18 mouse cellular contexts compared by ENCODE assay signal in the genomic region with DNA sequence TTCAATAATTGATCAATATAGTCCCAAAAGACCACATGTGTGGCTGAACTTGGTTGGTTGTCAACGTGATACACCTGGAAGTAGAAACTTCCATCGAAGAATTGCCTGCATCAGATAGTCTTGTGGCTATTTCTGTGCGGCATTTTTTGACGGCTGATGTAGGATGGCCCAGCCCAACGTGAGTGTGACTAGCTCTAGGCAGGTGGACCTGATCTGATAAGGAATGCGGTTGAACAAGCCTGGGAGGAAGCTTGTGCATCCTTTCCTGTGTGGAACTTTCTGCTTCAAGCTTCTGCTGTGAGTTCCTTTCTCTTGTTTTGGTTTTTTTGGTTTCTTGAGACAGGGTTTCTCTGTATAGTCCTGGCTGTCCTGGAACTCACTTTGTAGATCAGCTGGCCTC.
"Had no signal": no experiment of that assay in that cellular context is flagged by ENCODE, and none has a peak within 500 bp of the region (broad histone marks: within the 10 kb centered on the region; RNA-seq: fewer than 3 reads in every experiment).

No protein-coding gene starts in this region.

- H3K4me2 ChIP-seq: liver, embryonic 15.5 days; midbrain, embryonic 11.5 days; neural tube, embryonic 12.5 days; neural tube, embryonic 15.5 days had no signal

- DNase-seq: kidney, adult 2 months; kidney, postnatal 25 days; lung, adult 2 months; lung, postnatal 14 days; midbrain, embryonic 14.5 days; right cerebral cortex, adult 18-20 months; right cerebral cortex, postnatal 14 days; right cerebral cortex, postnatal 4 days; thymus, postnatal 25 days had no signal

- H3K4me3 ChIP-seq: liver, embryonic 15.5 days; megakaryocyte, embryonic 14.5 days; neural tube, embryonic 12.5 days; neural tube, embryonic 15.5 days had no signal

- H3K4me1 ChIP-seq: neural tube, embryonic 12.5 days had no signal

- H3K27me3 ChIP-seq: liver, embryonic 15.5 days; megakaryocyte, embryonic 14.5 days; neural tube, embryonic 12.5 days; neural tube, embryonic 15.5 days had no signal

- H3K9me3 ChIP-seq: liver, embryonic 15.5 days; megakaryocyte, embryonic 14.5 days; neural tube, embryonic 12.5 days; neural tube, embryonic 15.5 days had no signal

- ATAC-seq: intestine, postnatal 0 days had no signal

- H3K27ac ChIP-seq: kidney, postnatal 0 days; liver, embryonic 15.5 days; macrophage; neural tube, embryonic 12.5 days; neural tube, embryonic 15.5 days; stomach, postnatal 0 days had no signal

- H3K9ac ChIP-seq: liver, embryonic 15.5 days; neural tube, embryonic 12.5 days; neural tube, embryonic 15.5 days had no signal

- H3K36me3 ChIP-seq: liver, embryonic 15.5 days; neural tube, embryonic 12.5 days; neural tube, embryonic 15.5 days had no signal
